Mouse (Mus musculus) left cerebral cortex, postnatal 4 days (tissue): Measurements from ENCODE around the gene Senp2. TPM values are rescaled to one million over a fixed set of nuclear protein-coding genes. Genes with fewer than 3 reads are reported as not detected.
"Not testable (repeated sequence)": the region's sequence is repeated elsewhere in the genome, so short reads cannot be mapped to it uniquely, and the experiment has no call there.

Source experiments
- DNase-seq: peaks from one replicate; pipeline ENCODE4 v3.0.0-alpha.2; 2022
- intact Hi-C: fragments of 180-260 bp; cut with DNase I; formaldehyde crosslinking; loops from one replicate; pipeline ENCODE4 v1.15.1; 2025
- total RNA-seq, 2 experiments: library from RNA; stranded (reverse); gene quantifications; 2 replicates each; pipeline ENCODE4 v1.2.3; 2021

Senp2 gene
- total RNA-seq = 10 to 100 TPM; 60.0 to 62.6 TPM

DNA sequence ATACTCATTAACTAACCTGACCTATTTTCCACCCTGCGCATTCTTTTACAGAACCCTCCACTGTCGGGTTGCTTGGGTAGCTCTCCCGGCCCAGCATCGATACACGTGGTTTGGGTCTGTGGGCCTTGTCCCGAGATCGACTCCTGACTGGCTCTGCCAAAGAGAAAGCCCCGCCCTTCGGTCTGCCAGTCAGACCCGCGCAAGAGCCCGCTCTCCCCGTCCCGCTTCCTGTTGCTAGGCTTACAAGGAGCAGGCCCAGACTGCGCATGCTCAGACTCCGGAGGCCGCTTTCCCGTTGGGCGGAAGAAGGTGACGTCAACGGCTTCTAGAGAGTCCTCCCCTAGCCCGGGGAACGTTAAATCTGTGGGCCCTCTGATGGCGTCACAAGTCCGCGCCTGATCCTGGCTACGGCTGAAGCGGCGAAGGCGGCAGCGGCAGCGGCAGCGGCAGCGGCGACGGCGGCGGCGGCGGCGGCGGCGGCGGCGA, at the start of gene Senp2:
Gene Senp2, plus strand, starts transcription at position 386 of the 486 bp plus-strand sequence.
- intact Hi-C loops = no loop called here

GRCm38 (mm10) chr16:21965576-21965975, 43.7 kb upstream of the Senp2 start:
- intact Hi-C loops = no loop called here
- DNase-seq = no peak

More for the DNA sequence above, at the start of gene Senp2:
- DNase-seq = peak; percentile 100

- intact Hi-C loops = no loop called here
- DNase-seq = no peak
Measured at GRCm38 (mm10) chr16:21969874-21970273, 39.4 kb upstream of the Senp2 start.

GRCm38 (mm10) chr16:21970536-21970935, 38.7 kb upstream of the Senp2 start:
- intact Hi-C loops = no loop called here
- DNase-seq = no peak

GRCm38 (mm10) chr16:21971446-21971845, 37.8 kb upstream of the Senp2 start:
- intact Hi-C loops = no loop called here
- no peak for DNase-seq

- DNase-seq = no peak
- intact Hi-C loops = no loop called here
Measured at GRCm38 (mm10) chr16:21976203-21976602, 33.1 kb upstream of the Senp2 start.

- intact Hi-C loops = no loop called here
- DNase-seq = no peak
Measured at GRCm38 (mm10) chr16:21977347-21977746, 31.9 kb upstream of the Senp2 start.

- no peak for DNase-seq
- intact Hi-C loops = no loop called here
Measured at GRCm38 (mm10) chr16:21983146-21983545, 26.1 kb upstream of the Senp2 start.

DNA sequence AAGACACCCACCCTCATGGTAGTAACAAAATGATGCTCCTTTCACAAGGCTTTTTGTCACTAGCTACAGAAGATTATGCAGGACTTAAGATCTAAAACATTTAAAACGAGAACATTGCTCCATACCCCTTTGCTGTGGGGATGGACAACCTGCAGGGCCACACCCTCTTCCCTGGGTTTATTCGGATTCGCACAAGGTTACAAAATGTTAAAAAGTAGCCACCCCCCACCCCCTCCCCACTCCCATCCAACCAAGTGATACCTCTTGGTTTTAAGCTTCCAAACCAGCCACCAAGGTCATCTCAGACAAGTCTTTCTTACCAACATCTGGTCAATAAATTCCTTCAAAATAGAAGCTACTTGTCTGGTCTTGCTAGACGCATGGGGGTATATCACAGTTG, 25.7 kb upstream of the Senp2 start:
- intact Hi-C loops = no loop called here
- no peak for DNase-seq

DNA sequence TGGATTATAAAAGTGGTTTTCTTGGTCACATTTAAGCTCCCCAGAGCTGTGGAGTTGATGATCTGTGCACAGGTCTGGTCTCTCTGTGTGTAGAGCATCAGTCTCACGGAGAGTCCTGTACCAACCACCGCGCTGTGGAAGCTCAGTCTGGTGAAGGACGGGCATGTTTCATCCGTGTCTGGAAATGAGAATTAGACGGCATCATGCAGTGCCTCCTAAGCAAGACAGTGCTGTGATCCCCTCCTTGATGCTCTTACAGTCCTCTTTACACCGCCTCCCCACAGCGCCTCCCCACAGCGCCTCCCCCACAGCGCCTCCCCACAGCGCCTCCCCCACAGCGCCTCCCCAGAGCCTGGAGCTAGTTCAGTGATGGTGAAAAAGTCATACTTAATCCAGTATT, 25.2 kb upstream of the Senp2 start:
- no peak for DNase-seq

GRCm38 (mm10) chr16:21986191-21986590, 23.1 kb upstream of the Senp2 start:
- DNase-seq = no peak
- intact Hi-C loops = no loop called here

More for the DNA sequence above, 25.2 kb upstream of the Senp2 start:
- intact Hi-C loops = no loop called here

DNA sequence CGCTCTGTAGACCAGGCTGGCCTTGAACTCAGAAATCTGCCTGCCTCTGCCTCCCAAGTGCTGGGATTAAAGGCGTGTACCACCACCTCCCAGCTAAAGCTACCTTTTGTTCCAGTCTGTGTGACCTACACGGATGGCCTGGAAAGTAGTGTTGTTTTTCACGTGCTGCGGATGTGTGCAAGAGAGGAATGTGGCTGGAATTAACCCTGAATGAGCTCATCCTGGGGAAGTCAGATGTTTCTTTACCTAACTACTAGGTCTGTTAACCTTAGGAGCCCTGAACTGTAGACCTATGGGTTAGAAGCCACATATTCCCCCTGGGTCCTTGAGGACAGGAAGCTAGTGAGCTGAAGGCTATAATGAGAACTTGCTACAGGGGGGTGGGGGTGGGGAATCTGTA, 21.3 kb upstream of the Senp2 start:
- intact Hi-C loops = no loop called here
- DNase-seq = no peak

DNA sequence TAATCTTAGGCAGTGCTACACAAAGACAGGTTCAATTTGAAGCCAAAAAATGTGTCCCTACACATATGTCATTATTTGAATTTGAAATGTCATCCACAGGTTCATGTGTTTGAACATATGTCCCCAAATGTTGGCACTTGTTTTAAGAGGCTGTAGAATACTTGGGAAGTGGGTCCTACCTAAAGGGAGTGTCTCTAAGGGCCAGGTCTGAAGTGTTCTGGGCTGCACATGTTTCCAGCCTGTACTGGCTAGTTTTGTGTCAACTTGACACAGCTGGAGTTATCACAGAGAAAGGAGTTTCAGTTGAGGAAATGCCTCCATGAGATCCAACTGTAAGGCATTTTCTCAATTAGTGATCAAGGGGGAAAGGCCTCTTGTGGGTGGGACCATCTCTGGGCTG, 18.4 kb upstream of the Senp2 start:
- DNase-seq, intact Hi-C loops: not testable (repeated sequence)

- intact Hi-C loops = no loop called here
- DNase-seq = no peak
Measured at GRCm38 (mm10) chr16:21991774-21992173, 17.5 kb upstream of the Senp2 start.

DNA sequence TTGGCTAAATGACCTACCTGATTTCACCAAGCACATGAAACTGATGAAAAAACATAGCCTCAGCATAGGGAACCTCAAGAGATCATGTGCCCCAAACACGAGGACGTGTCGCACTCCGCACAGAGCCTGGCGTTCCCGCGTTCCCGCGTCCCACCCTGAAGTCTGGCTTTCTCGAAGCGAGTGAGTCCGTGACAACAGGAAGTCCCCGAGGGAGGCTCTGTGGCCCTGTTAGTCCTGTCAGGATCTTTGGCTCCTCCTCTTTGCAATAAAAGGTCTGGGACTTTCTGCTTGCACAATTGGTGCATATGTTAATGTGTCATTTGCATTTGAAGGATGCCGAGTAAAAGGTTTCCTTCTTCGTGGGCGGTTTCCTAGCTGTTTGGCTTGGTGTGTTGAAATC, 14.0 kb upstream of the Senp2 start, which contains the start of gene Liph:
Gene Liph, minus strand, starts transcription at position 360 of the 400 bp plus-strand sequence.
- no peak for DNase-seq
- intact Hi-C loops = no loop called here

DNA sequence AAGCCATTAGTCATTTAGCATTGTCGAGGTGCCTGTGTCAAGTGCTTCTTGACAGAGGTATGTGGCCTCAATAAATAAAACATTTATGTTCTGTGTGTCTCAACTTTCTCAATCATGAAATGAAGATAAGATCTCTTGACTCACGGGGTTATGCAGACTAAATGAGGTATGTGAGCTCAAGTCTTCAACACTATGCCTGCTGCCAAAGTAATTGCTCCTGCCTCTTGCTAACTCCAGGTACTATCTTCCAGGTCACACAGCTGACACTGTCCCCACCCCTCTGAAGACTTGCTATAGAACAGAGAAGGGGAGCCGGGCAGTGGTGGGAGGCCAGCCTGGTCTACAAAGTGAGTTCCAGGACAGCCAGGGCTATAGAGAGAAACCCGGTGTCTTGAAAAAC, 12.9 kb upstream of the Senp2 start:
- DNase-seq = no peak
- intact Hi-C loops = no loop called here

GRCm38 (mm10) chr16:21996881-21997641, 12.2 kb upstream of the Senp2 start:
- no peak for DNase-seq
- intact Hi-C loops = no loop called here

DNA sequence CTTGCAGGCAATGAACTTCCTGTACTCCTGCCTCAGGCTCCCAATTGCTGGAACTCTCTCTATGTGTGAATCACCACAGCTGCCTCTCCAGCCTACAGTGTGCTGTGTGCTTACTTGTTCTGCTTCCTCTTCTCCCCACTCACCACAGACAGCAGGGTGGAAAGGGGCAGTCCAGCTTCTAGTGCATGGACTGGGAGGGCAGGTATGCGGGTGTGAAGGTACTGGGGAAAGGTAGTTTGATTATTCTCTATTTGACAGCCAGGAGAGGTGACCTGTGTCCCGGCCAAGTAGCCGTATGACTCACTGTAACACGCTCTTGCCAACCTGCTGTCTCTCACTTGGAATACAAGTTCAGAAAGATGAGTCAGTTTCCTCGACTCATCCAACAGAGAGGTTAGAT, 11.2 kb upstream of the Senp2 start:
- DNase-seq = no peak
- intact Hi-C loops = no loop called here

DNA sequence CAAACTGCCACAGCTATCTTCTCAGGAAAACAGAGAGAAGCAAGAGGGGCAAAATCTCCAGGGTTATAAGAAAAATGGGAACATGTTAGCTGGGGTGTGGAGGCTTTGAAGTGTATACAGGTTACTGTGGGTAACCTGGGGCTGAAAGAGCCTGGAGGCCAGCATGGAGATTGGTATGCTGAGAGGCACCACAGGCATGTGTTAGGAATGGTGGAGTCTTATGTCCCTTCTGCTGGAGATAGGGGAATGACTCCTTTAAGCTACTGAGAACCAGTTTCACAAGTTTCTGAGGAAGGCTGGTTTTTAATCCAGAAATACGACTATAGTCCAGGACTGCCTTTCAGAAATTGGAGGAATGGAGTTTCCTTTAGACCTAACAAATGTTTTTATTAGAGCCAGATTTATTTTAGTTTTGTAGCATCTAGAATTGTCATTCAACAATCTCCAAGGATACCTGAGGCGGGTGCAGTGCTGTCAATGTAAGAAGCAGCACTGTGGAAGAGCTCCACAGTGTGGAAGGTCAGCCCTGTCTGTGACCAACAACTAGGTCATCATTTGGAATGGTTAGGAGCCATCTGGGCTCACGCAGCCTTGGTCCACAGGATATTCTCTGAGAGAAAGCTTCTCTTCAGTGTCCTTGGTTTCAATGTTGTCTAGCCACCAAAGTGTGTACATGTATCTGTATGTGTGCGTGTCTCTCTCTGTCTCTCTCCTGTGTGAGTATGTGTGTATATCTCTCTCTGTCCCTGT, 9.2 kb upstream of the Senp2 start:
- intact Hi-C loops = no loop called here

DNA sequence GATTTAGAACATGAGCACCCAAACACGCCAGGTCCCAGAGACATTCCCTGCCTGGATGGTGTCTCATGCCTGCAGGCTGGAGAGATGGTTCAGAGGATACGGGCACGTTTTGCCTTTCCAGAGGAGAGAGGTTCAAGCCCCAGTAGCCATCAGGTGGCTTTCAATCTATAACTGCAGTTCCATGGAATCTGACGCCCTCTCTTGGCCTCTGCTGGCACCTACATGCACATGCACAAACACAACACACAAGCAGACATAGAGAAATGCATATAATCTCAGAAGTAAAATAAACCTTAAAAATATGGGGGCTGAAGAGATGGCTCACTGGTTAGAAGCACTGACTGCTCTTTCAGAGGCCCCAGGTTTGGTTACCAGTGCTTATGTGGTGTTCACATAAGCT, 8.1 kb upstream of the Senp2 start:
- no peak for DNase-seq

More for the DNA sequence above, 9.2 kb upstream of the Senp2 start:
- DNase-seq = no peak

GRCm38 (mm10) chr16:22001606-22002005, 7.7 kb upstream of the Senp2 start:
- intact Hi-C loops = no loop called here
- no peak for DNase-seq

More for the DNA sequence above, 8.1 kb upstream of the Senp2 start:
- intact Hi-C loops = no loop called here

DNA sequence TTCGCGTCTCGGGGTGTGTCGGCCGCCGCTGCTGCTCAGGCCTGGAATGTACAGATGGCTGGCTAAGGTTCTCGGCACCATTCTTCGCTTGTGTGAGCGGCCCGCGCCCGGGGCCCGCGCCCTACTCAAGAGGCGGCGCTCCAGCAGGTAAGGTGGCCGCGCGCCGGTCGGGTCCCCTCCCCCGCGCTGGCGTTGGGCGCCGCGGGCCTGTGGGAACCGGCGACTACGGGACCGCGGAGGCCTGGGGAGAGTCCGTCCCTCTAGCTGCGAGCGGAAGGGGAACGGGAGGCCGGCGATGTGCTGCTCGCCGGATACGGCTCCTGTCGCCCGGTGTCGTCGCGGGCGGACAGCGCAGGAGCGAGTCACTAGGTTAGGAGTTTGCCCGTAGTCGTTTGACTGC, 312 bp downstream of the Senp2 start:
- DNase-seq = no peak
- intact Hi-C loops = no loop called here
